Mouse (Mus musculus): Measurements from ENCODE around the gene Nlk.
"Not testable (repeated sequence)": the region's sequence is repeated elsewhere in the genome, so short reads cannot be mapped to it uniquely, and the experiment has no call there.

Gene Nlk

GRCm38 (mm10) chr11:78690547-78690946, 6.6 kb downstream of the Nlk start:
- DNase-seq (ENCODE audit: extremely low spot score, low read depth, low spot score) = no peak

- no peak for DNase-seq (ENCODE audit: extremely low spot score, low read depth, low spot score)
Measured at GRCm38 (mm10) chr11:78681058-78681457, 16.1 kb downstream of the Nlk start.

- no peak for DNase-seq (ENCODE audit: extremely low spot score, low read depth, low spot score)
Measured at GRCm38 (mm10) chr11:78678761-78679160, 18.4 kb downstream of the Nlk start.

- no peak for DNase-seq (ENCODE audit: extremely low spot score, low read depth, low spot score)
Measured at GRCm38 (mm10) chr11:78668647-78669046, 28.5 kb downstream of the Nlk start.

GRCm38 (mm10) chr11:78664853-78665252, 32.3 kb downstream of the Nlk start:
- DNase-seq (ENCODE audit: extremely low spot score, low read depth, low spot score) = no peak

GRCm38 (mm10) chr11:78663916-78664315, 33.3 kb downstream of the Nlk start:
- no peak for DNase-seq (ENCODE audit: extremely low spot score, low read depth, low spot score)

GRCm38 (mm10) chr11:78649143-78649542, 48.0 kb downstream of the Nlk start:
- DNase-seq (ENCODE audit: extremely low spot score, low read depth, low spot score) = no peak

- not testable (repeated sequence) for DNase-seq (ENCODE audit: extremely low spot score, low read depth, low spot score)
Measured at GRCm38 (mm10) chr11:78648405-78648804, 48.8 kb downstream of the Nlk start.

- no peak for DNase-seq (ENCODE audit: extremely low spot score, low read depth, low spot score)
Measured at GRCm38 (mm10) chr11:78643746-78644145, 53.4 kb downstream of the Nlk start.

- no peak for DNase-seq (ENCODE audit: extremely low spot score, low read depth, low spot score)
Measured at GRCm38 (mm10) chr11:78642151-78642550, 55.0 kb downstream of the Nlk start.

GRCm38 (mm10) chr11:78641088-78641487, 56.1 kb downstream of the Nlk start:
- DNase-seq (ENCODE audit: extremely low spot score, low read depth, low spot score) = no peak

GRCm38 (mm10) chr11:78632782-78633181, 64.4 kb downstream of the Nlk start:
- DNase-seq (ENCODE audit: extremely low spot score, low read depth, low spot score) = no peak

- DNase-seq (ENCODE audit: extremely low spot score, low read depth, low spot score) = no peak
Measured at GRCm38 (mm10) chr11:78628871-78629270, 68.3 kb downstream of the Nlk start.

- DNase-seq (ENCODE audit: extremely low spot score, low read depth, low spot score) = no peak
Measured at GRCm38 (mm10) chr11:78624377-78624776, 72.8 kb downstream of the Nlk start.

GRCm38 (mm10) chr11:78621926-78622325, 75.2 kb downstream of the Nlk start:
- DNase-seq (ENCODE audit: extremely low spot score, low read depth, low spot score) = no peak

- DNase-seq (ENCODE audit: extremely low spot score, low read depth, low spot score) = no peak
Measured at GRCm38 (mm10) chr11:78620179-78620578, 77.0 kb downstream of the Nlk start.

- DNase-seq (ENCODE audit: extremely low spot score, low read depth, low spot score) = no peak
Measured at GRCm38 (mm10) chr11:78611273-78611672, 85.9 kb downstream of the Nlk start.

- no peak for DNase-seq (ENCODE audit: extremely low spot score, low read depth, low spot score)
Measured at GRCm38 (mm10) chr11:78609657-78610056, 87.5 kb downstream of the Nlk start.

GRCm38 (mm10) chr11:78604826-78605225, 92.3 kb downstream of the Nlk start:
- DNase-seq (ENCODE audit: extremely low spot score, low read depth, low spot score) = no peak

- DNase-seq (ENCODE audit: extremely low spot score, low read depth, low spot score) = no peak
Measured at GRCm38 (mm10) chr11:78602781-78603180, 94.4 kb downstream of the Nlk start.

GRCm38 (mm10) chr11:78600926-78601590, 96.1 kb downstream of the Nlk start:
- no peak for DNase-seq (ENCODE audit: extremely low spot score, low read depth, low spot score)

- no peak for DNase-seq (ENCODE audit: extremely low spot score, low read depth, low spot score)
Measured at GRCm38 (mm10) chr11:78600496-78600895, 96.7 kb downstream of the Nlk start.

- DNase-seq (ENCODE audit: extremely low spot score, low read depth, low spot score) = no peak
Measured at GRCm38 (mm10) chr11:78600051-78600450, 97.1 kb downstream of the Nlk start.
